Mouse (Mus musculus): ENCODE measurements around the gene Tspan4. TPM values are rescaled to one million over a fixed set of nuclear protein-coding genes. Genes with fewer than 3 reads are reported as not detected.
A peak's percentile ranks its signal among the peaks of the same experiment; 100 is the strongest.

Tspan4 gene
- polyA plus RNA-seq, 1 experiment from 2014 or later = 32.6 TPM

GRCm38 (mm10) chr7:141472763-141473162 is 2.3 kb upstream of the Tspan4 start:
- no peak for ATAC-seq (ENCODE audit: low FRiP score, low read depth)
- Histone ChIP-seq H3K9ac (replicated peaks) (no peak overlapping the region), H3K27me3 (peaks cover 24% of the 10 kb centered on the region), H3K4me3 (no peak overlapping the region), H3K4me2 (replicated peaks) (no peak overlapping the region), H3K4me1 (peaks cover 55% of the 10 kb centered on the region), H3K36me3 (peaks cover 32% of the 10 kb centered on the region), H3K27ac (replicated peaks) (no peak overlapping the region), H3K9me3 (no peaks in the 10 kb centered on the region)
- 94% methylated on average over 6 of the region's 6 CpGs for WGBS

GRCm38 (mm10) chr7:141474160-141474559 is 880 bp upstream of the Tspan4 start:
- Histone ChIP-seq H3K27me3 (peaks cover 31% of the 10 kb centered on the region), H3K4me2 (replicated peaks) (peak overlapping the region; percentile 93), H3K4me1 (peaks cover 41% of the 10 kb centered on the region), H3K9me3 (no peaks in the 10 kb centered on the region), H3K9ac (replicated peaks) (peak overlapping the region; percentile 78), H3K36me3 (peaks cover 32% of the 10 kb centered on the region), H3K4me3 (peak overlapping the region; percentile 87), H3K27ac (replicated peaks) (no peak overlapping the region)
- 14% methylated on average over 5 of the region's 5 CpGs for WGBS
- ATAC-seq (ENCODE audit: low FRiP score, low read depth) = no peak

- peaks cover 30% of the 10 kb centered on the region for H3K4me1 ChIP-seq
- ATAC-seq (ENCODE audit: low FRiP score, low read depth) = no peak
- peak overlapping the region; percentile 93 for H3K4me2 ChIP-seq (replicated peaks)
- 0 out of 2 replicates have a peak overlapping the region, but pooled peaks have one; percentile 86 for H3K27ac ChIP-seq (replicated peaks)
- H3K9me3 ChIP-seq = no peaks in the 10 kb centered on the region
- H3K9ac ChIP-seq (replicated peaks) = peak overlapping the region; percentile 78
- peak overlapping the region; percentile 87 for H3K4me3 ChIP-seq
- H3K36me3 ChIP-seq = peaks cover 19% of the 10 kb centered on the region
- H3K27me3 ChIP-seq = peaks cover 41% of the 10 kb centered on the region
- WGBS = 1% methylated on average over 11 of the region's 12 CpGs
Observed at GRCm38 (mm10) chr7:141475805-141476158, 742 bp downstream of the Tspan4 start.

GRCm38 (mm10) chr7:141476226-141476980 is 1.4 kb downstream of the Tspan4 start:
- ATAC-seq (ENCODE audit: low FRiP score, low read depth) = 0 out of 2 replicates have a peak, but pooled peaks have one; percentile 24
- Histone ChIP-seq H3K27ac (replicated peaks) (no peak overlapping the region), H3K4me1 (peaks cover 37% of the 10 kb centered on the region), H3K4me2 (replicated peaks) (peak overlapping the region; percentile 93), H3K36me3 (peaks cover 13% of the 10 kb centered on the region), H3K9ac (replicated peaks) (peak overlapping the region; percentile 17; the same call in 1 of the 2 replicates), H3K4me3 (peak overlapping the region; percentile 87), H3K27me3 (peaks cover 47% of the 10 kb centered on the region), H3K9me3 (no peaks in the 10 kb centered on the region)
- WGBS = 2% methylated on average over 17 of the region's 17 CpGs

GRCm38 (mm10) chr7:141476981-141477370 is 1.9 kb downstream of the Tspan4 start:
- Histone ChIP-seq H3K4me3 (0 out of 2 replicates have a peak overlapping the region, but pooled peaks have one; percentile 87), H3K4me1 (peaks cover 42% of the 10 kb centered on the region), H3K9ac (replicated peaks) (no peak overlapping the region), H3K27ac (replicated peaks) (no peak overlapping the region), H3K4me2 (replicated peaks) (peak overlapping the region; percentile 93), H3K9me3 (no peaks in the 10 kb centered on the region), H3K27me3 (peaks cover 53% of the 10 kb centered on the region), H3K36me3 (peaks cover 9% of the 10 kb centered on the region)
- 27% methylated on average over 7 of the region's 7 CpGs for WGBS
- no peak for ATAC-seq (ENCODE audit: low FRiP score, low read depth)

- H3K4me3 ChIP-seq = no peak overlapping the region
- peaks cover 50% of the 10 kb centered on the region for H3K4me1 ChIP-seq
- peaks cover 2% of the 10 kb centered on the region for H3K36me3 ChIP-seq
- peaks cover 61% of the 10 kb centered on the region for H3K27me3 ChIP-seq
- no peak overlapping the region for H3K4me2 ChIP-seq (replicated peaks)
- no peak overlapping the region for H3K9ac ChIP-seq (replicated peaks)
- ATAC-seq (ENCODE audit: low FRiP score, low read depth) = no peak
- H3K27ac ChIP-seq (replicated peaks) = no peak overlapping the region
- no peaks in the 10 kb centered on the region for H3K9me3 ChIP-seq
- 69% methylated on average over 4 of the region's 4 CpGs for WGBS
Observed at GRCm38 (mm10) chr7:141477578-141478269, 2.7 kb downstream of the Tspan4 start.

GRCm38 (mm10) chr7:141478270-141478748 is 3.3 kb downstream of the Tspan4 start:
- Histone ChIP-seq H3K4me3 (no peak overlapping the region), H3K27me3 (peaks cover 66% of the 10 kb centered on the region), H3K9ac (replicated peaks) (no peak overlapping the region), H3K4me1 (peaks cover 52% of the 10 kb centered on the region), H3K27ac (replicated peaks) (no peak overlapping the region), H3K9me3 (no peaks in the 10 kb centered on the region), H3K36me3 (no peaks in the 10 kb centered on the region), H3K4me2 (replicated peaks) (no peak overlapping the region)
- WGBS = 80% methylated on average over 5 of the region's 5 CpGs
- no peak for ATAC-seq (ENCODE audit: low FRiP score, low read depth)

GRCm38 (mm10) chr7:141480842-141481497 is 5.9 kb downstream of the Tspan4 start:
- H3K4me3 ChIP-seq = peak overlapping the region; percentile 68
- H3K4me2 ChIP-seq (replicated peaks) = peak overlapping the region; percentile 92
- H3K27ac ChIP-seq (replicated peaks) = no peak overlapping the region
- H3K4me1 ChIP-seq = peaks cover 33% of the 10 kb centered on the region
- no peaks in the 10 kb centered on the region for H3K36me3 ChIP-seq
- WGBS = 9% methylated on average over 10 of the region's 10 CpGs
- peak; percentile 57 for ATAC-seq (ENCODE audit: low FRiP score, low read depth)
- H3K27me3 ChIP-seq = peaks cover 72% of the 10 kb centered on the region
- H3K9ac ChIP-seq (replicated peaks) = peak overlapping the region; percentile 64
- H3K9me3 ChIP-seq = no peaks in the 10 kb centered on the region

- H3K27me3 ChIP-seq = peaks cover 65% of the 10 kb centered on the region
- 0 out of 2 replicates have a peak overlapping the region, but pooled peaks have one; percentile 30 for H3K27ac ChIP-seq (replicated peaks)
Observed at GRCm38 (mm10) chr7:141481498-141482401, 6.7 kb downstream of the Tspan4 start.

GRCm38 (mm10) chr7:141482531-141483024 is 7.5 kb downstream of the Tspan4 start:
- WGBS = 5% methylated on average over 11 of the region's 11 CpGs

More at GRCm38 (mm10) chr7:141481498-141482401, 6.7 kb downstream of the Tspan4 start:
- Histone ChIP-seq H3K9me3 (no peaks in the 10 kb centered on the region), H3K4me2 (replicated peaks) (peak overlapping the region; percentile 92), H3K36me3 (no peaks in the 10 kb centered on the region), H3K9ac (replicated peaks) (peak overlapping the region; percentile 64), H3K4me1 (peaks cover 25% of the 10 kb centered on the region), H3K4me3 (peak overlapping the region; percentile 68)
- peak; percentile 66 for ATAC-seq (ENCODE audit: low FRiP score, low read depth)
- WGBS = under 1% methylated on average over 81 of the region's 81 CpGs

More at GRCm38 (mm10) chr7:141482531-141483024, 7.5 kb downstream of the Tspan4 start:
- H3K4me3 ChIP-seq = peak overlapping the region; percentile 68
- no peak for ATAC-seq (ENCODE audit: low FRiP score, low read depth)
- peak overlapping the region; percentile 64 for H3K9ac ChIP-seq (replicated peaks)
- peaks cover 56% of the 10 kb centered on the region for H3K27me3 ChIP-seq
- no peak overlapping the region for H3K27ac ChIP-seq (replicated peaks)
- H3K36me3 ChIP-seq = no peaks in the 10 kb centered on the region
- H3K4me1 ChIP-seq = peaks cover 22% of the 10 kb centered on the region
- H3K9me3 ChIP-seq = no peaks in the 10 kb centered on the region
- H3K4me2 ChIP-seq (replicated peaks) = peak overlapping the region; percentile 92

Measured in midbrain, embryonic 12.5 days (tissue).